ENCODE assay signal across 8 mouse cellular contexts in the genomic region with DNA sequence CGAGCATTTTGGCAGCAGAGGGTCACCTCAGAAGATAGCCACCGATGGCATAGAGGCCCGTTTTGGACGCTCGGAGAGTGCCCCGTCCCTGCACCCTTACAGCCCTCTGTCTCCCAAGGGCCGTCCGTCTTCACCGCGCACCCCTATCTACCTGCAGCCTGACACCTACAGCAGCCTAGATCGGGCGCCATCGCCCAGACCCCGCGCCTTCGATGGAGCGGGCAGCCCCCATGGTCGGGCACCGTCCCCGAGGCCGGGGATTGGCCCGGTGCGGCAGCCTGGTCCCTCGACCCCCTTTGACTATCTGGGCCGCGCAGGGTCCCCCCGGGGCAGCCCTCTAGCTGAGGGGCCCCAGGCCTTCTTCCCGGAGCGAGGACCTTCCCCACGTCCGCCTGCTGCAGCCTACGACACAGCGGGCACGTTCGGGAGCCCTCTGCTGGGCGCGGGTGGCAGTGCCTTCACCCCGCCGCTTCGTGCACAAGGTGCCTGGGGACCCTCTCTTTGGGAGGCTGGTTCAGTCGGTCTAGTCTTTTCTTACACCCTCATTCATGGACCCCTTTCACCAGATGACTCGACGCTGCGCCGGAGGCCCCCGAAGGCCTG. TPM values are rescaled to one million over a fixed set of nuclear protein-coding genes. Genes with fewer than 3 reads are reported as not detected.
A peak's percentile ranks its signal among the peaks of the same experiment; 100 is the strongest.
DNase-seq lines count a peak whose midpoint lies in the region; ATAC-seq lines count a peak whose summit lies in the region.

No protein-coding gene starts in this region.

- H3K4me1 ChIP-seq in heart, embryonic 12.5 days (replicated peaks) = peaks cover 7% of the 10 kb centered on the region; the same call in 1 of the 2 replicates
- peaks cover 12% of the 10 kb centered on the region for H3K4me1 ChIP-seq in kidney, embryonic 15.5 days
- peaks cover 3% of the 10 kb centered on the region; the same call in 1 of the 2 replicates for H3K4me1 ChIP-seq in liver, embryonic 16.5 days (ENCODE audit: control insufficient read depth, low read depth, low read length)
- peaks cover 7% of the 10 kb centered on the region for H3K4me1 ChIP-seq in neural tube, embryonic 15.5 days

- H3K9ac ChIP-seq in heart, embryonic 12.5 days = peak overlapping the region; percentile 32; the same call in 1 of the 2 replicates
- H3K9ac ChIP-seq in kidney, embryonic 15.5 days = peak overlapping the region; percentile 27; the same call in 1 of the 2 replicates
- H3K9ac ChIP-seq in liver, embryonic 16.5 days (ENCODE audit: low read depth, low read length) = 0 out of 2 replicates have a peak overlapping the region, but pooled peaks have one; percentile 26
- H3K9ac ChIP-seq in neural tube, embryonic 15.5 days (replicated peaks) = peak overlapping the region; percentile 58

- H3K36me3 ChIP-seq in heart, embryonic 12.5 days = peaks cover 56% of the 10 kb centered on the region
- H3K36me3 ChIP-seq in kidney, embryonic 15.5 days = no peaks in the 10 kb centered on the region
- no peaks in the 10 kb centered on the region for H3K36me3 ChIP-seq in liver, embryonic 16.5 days (ENCODE audit: control insufficient read depth, insufficient read depth)
- H3K36me3 ChIP-seq in neural tube, embryonic 15.5 days = no peaks in the 10 kb centered on the region

- WGBS in heart, embryonic 12.5 days = 16% methylated on average over 46 of the region's 46 CpGs
- WGBS in kidney, embryonic 15.5 days = 10% methylated on average over 46 of the region's 46 CpGs
- WGBS in liver, embryonic 16.5 days (ENCODE audit: insufficient replicate concordance) = 12% methylated on average over 46 of the region's 46 CpGs
- 12% methylated on average over 46 of the region's 46 CpGs for WGBS in neural tube, embryonic 15.5 days

- no peaks in the 10 kb centered on the region for H3K9me3 ChIP-seq in heart, embryonic 12.5 days (replicated peaks)
- H3K9me3 ChIP-seq in kidney, embryonic 15.5 days (replicated peaks) = no peaks in the 10 kb centered on the region
- H3K9me3 ChIP-seq in liver, embryonic 16.5 days (replicated peaks; ENCODE audit: control insufficient read depth, low read length) = no peaks in the 10 kb centered on the region
- no peaks in the 10 kb centered on the region for H3K9me3 ChIP-seq in neural tube, embryonic 15.5 days (replicated peaks)

- peak overlapping the region; percentile 28 for H3K4me3 ChIP-seq in heart, embryonic 12.5 days
- peak overlapping the region; percentile 46 for H3K4me3 ChIP-seq in kidney, embryonic 15.5 days (replicated peaks)
- peak overlapping the region; percentile 37 for H3K4me3 ChIP-seq in liver, embryonic 16.5 days (ENCODE audit: low read depth, low read length)
- H3K4me3 ChIP-seq in neural tube, embryonic 15.5 days (replicated peaks) = peak overlapping the region; percentile 48

- H3K27ac ChIP-seq in heart, embryonic 12.5 days (ENCODE audit: poor library complexity, severe bottlenecking) = no peak overlapping the region
- no peak overlapping the region for H3K27ac ChIP-seq in kidney, embryonic 15.5 days
- no peak overlapping the region for H3K27ac ChIP-seq in liver, embryonic 16.5 days (ENCODE audit: low read length)
- no peak overlapping the region for H3K27ac ChIP-seq in neural tube, embryonic 15.5 days (replicated peaks)

- H3K4me2 ChIP-seq in heart, embryonic 12.5 days = peak overlapping the region; percentile 61
- peak overlapping the region; percentile 87 for H3K4me2 ChIP-seq in kidney, embryonic 15.5 days
- peak overlapping the region; percentile 63 for H3K4me2 ChIP-seq in liver, embryonic 16.5 days (ENCODE audit: low read depth, low read length)
- peak overlapping the region; percentile 78 for H3K4me2 ChIP-seq in neural tube, embryonic 15.5 days

- H3K27me3 ChIP-seq in heart, embryonic 12.5 days (replicated peaks) = peaks cover 13% of the 10 kb centered on the region; the same call in 1 of the 2 replicates
- peaks cover 15% of the 10 kb centered on the region for H3K27me3 ChIP-seq in kidney, embryonic 15.5 days
- peaks cover 14% of the 10 kb centered on the region for H3K27me3 ChIP-seq in liver, embryonic 16.5 days (ENCODE audit: control insufficient read depth, insufficient read depth, low read depth, low read length)
- H3K27me3 ChIP-seq in neural tube, embryonic 15.5 days (replicated peaks) = peaks cover 10% of the 10 kb centered on the region; the same call in 1 of the 2 replicates

- DNase-seq in A20 (ENCODE audit: low read depth, low spot score) = peak; percentile 57
- peak; percentile 64 for DNase-seq in T-cell, adult 2 months (ENCODE audit: low spot score)
- DNase-seq in embryo, embryonic 11 days = peak; percentile 80
- peak; percentile 90 for DNase-seq in thymus, postnatal 4 days

- peak; percentile 31; the same call in 1 of the 2 replicates for ATAC-seq in heart, embryonic 12.5 days (ENCODE audit: insufficient number of reproducible peaks, low FRiP score)
- peak; percentile 71 for ATAC-seq in kidney, embryonic 15.5 days (replicated peaks; ENCODE audit: low FRiP score)
- ATAC-seq in liver, embryonic 16.5 days (ENCODE audit: low read depth) = peak; percentile 58; the same call in 1 of the 2 replicates
- peak; percentile 80 for ATAC-seq in neural tube, embryonic 15.5 days (ENCODE audit: low FRiP score)

RNA-seq across cellular contexts. Expression of a gene that starts 10.4 kb away (rescaled TPM):
- polyA plus RNA-seq in heart, embryonic 12.5 days (2016; fragmentation: Nextera tagmentation; extraction: Ambion mirVana) = 17.5 and 19.4 TPM in 2 replicates
- polyA plus RNA-seq in kidney, embryonic 15.5 days (2015; fragmentation: Nextera tagmentation; extraction: Ambion mirVana) = 5.5 and 5.8 TPM in 2 replicates
- polyA plus RNA-seq in liver, embryonic 16.5 days (2015; fragmentation: Nextera tagmentation; extraction: Ambion mirVana) = 0.57 and 0.85 TPM in 2 replicates
- polyA plus RNA-seq in neural tube, embryonic 15.5 days (2015; fragmentation: Nextera tagmentation; extraction: Ambion mirVana) = 1.9 and 2.1 TPM in 2 replicates

RNA-seq across cellular contexts. Expression of a gene that starts 10.6 kb away (rescaled TPM):
- polyA plus RNA-seq in heart, embryonic 12.5 days (2016; fragmentation: Nextera tagmentation; extraction: Ambion mirVana) = 17.6 and 18.4 TPM in 2 replicates
- 27.0 and 28.3 TPM in 2 replicates for polyA plus RNA-seq in kidney, embryonic 15.5 days (2015; fragmentation: Nextera tagmentation; extraction: Ambion mirVana)
- 6.8 TPM in 2 replicates for polyA plus RNA-seq in liver, embryonic 16.5 days (2015; fragmentation: Nextera tagmentation; extraction: Ambion mirVana)
- 22.2 and 23.0 TPM in 2 replicates for polyA plus RNA-seq in neural tube, embryonic 15.5 days (2015; fragmentation: Nextera tagmentation; extraction: Ambion mirVana)

RNA-seq across cellular contexts. Expression of a gene that starts 11.9 kb away (rescaled TPM):
- 15.9 and 17.5 TPM in 2 replicates for polyA plus RNA-seq in heart, embryonic 12.5 days (2016; fragmentation: Nextera tagmentation; extraction: Ambion mirVana)
- polyA plus RNA-seq in kidney, embryonic 15.5 days (2015; fragmentation: Nextera tagmentation; extraction: Ambion mirVana) = 16.0 and 19.5 TPM in 2 replicates
- 5.9 and 6.2 TPM in 2 replicates for polyA plus RNA-seq in liver, embryonic 16.5 days (2015; fragmentation: Nextera tagmentation; extraction: Ambion mirVana)
- polyA plus RNA-seq in neural tube, embryonic 15.5 days (2015; fragmentation: Nextera tagmentation; extraction: Ambion mirVana) = 21.6 and 22.2 TPM in 2 replicates

RNA-seq across cellular contexts. Expression of a gene that starts 25.3 kb away (rescaled TPM):
- polyA plus RNA-seq in heart, embryonic 12.5 days (2016; fragmentation: Nextera tagmentation; extraction: Ambion mirVana) = 59.2 and 66.0 TPM in 2 replicates
- polyA plus RNA-seq in kidney, embryonic 15.5 days (2015; fragmentation: Nextera tagmentation; extraction: Ambion mirVana) = 85.7 and 87.2 TPM in 2 replicates
- polyA plus RNA-seq in liver, embryonic 16.5 days (2015; fragmentation: Nextera tagmentation; extraction: Ambion mirVana) = 11.4 and 14.5 TPM in 2 replicates
- 78.5 and 93.5 TPM in 2 replicates for polyA plus RNA-seq in neural tube, embryonic 15.5 days (2015; fragmentation: Nextera tagmentation; extraction: Ambion mirVana)

RNA-seq across cellular contexts. Expression of a gene that starts 34.0 kb away (rescaled TPM):
- polyA plus RNA-seq in heart, embryonic 12.5 days (2016; fragmentation: Nextera tagmentation; extraction: Ambion mirVana) = 4.2 and 4.6 TPM in 2 replicates
- polyA plus RNA-seq in kidney, embryonic 15.5 days (2015; fragmentation: Nextera tagmentation; extraction: Ambion mirVana) = 5.1 and 6.3 TPM in 2 replicates
- 0.34 and 0.51 TPM in 2 replicates for polyA plus RNA-seq in liver, embryonic 16.5 days (2015; fragmentation: Nextera tagmentation; extraction: Ambion mirVana)
- 1.2 and 4.0 TPM in 2 replicates for polyA plus RNA-seq in neural tube, embryonic 15.5 days (2015; fragmentation: Nextera tagmentation; extraction: Ambion mirVana)
